Mouse (Mus musculus): ENCODE measurements around the gene Sorbs2. TPM values are rescaled to one million over a fixed set of nuclear protein-coding genes. Genes with fewer than 3 reads are reported as not detected.

Sorbs2 gene
- polyA plus RNA-seq, 1 experiment from 2014 or later, result 75.4 TPM

GRCm38 (mm10) chr8:45527708-45528107 is 20.1 kb downstream of the Sorbs2 start:
- peaks cover 6% of the 10 kb centered on the region for H3K36me3 ChIP-seq
- no peaks in the 10 kb centered on the region for H3K4me1 ChIP-seq (replicated peaks)
- H3K9me3 ChIP-seq, result no peaks in the 10 kb centered on the region
- 83% methylated on average over 2 of the region's 2 CpGs for WGBS
- no peak overlapping the region for H3K4me2 ChIP-seq
- ATAC-seq (ENCODE audit: low FRiP score), result no peak
- no peak overlapping the region for H3K27ac ChIP-seq
- H3K9ac ChIP-seq, result no peak overlapping the region
- H3K4me3 ChIP-seq, result no peak overlapping the region
- H3K27me3 ChIP-seq, result no peaks in the 10 kb centered on the region

- WGBS, result 87% methylated on average over 2 of the region's 2 CpGs
- H3K4me3 ChIP-seq, result no peak overlapping the region
- no peaks in the 10 kb centered on the region for H3K4me1 ChIP-seq (replicated peaks)
- H3K9ac ChIP-seq, result no peak overlapping the region
- H3K27me3 ChIP-seq, result no peaks in the 10 kb centered on the region
- peaks cover 6% of the 10 kb centered on the region for H3K36me3 ChIP-seq
- no peak overlapping the region for H3K27ac ChIP-seq
- H3K9me3 ChIP-seq, result no peaks in the 10 kb centered on the region
- ATAC-seq (ENCODE audit: low FRiP score), result no peak
- no peak overlapping the region for H3K4me2 ChIP-seq
These were observed 21.3 kb downstream of the Sorbs2 start for GRCm38 (mm10) chr8:45528890-45529289.

- no peak overlapping the region for H3K9ac ChIP-seq
- H3K27me3 ChIP-seq, result no peaks in the 10 kb centered on the region
- H3K4me1 ChIP-seq (replicated peaks), result peaks cover 15% of the 10 kb centered on the region
- no peak overlapping the region for H3K27ac ChIP-seq
- no peak for ATAC-seq (ENCODE audit: low FRiP score)
- no peak overlapping the region for H3K4me3 ChIP-seq
- no peaks in the 10 kb centered on the region for H3K9me3 ChIP-seq
- WGBS, result 86% methylated on average over 9 of the region's 9 CpGs
- H3K36me3 ChIP-seq, result 0 out of 2 replicates have a peak, but pooled peaks cover 2% of the 10 kb centered on the region
- H3K4me2 ChIP-seq, result no peak overlapping the region
These were observed 29.0 kb downstream of the Sorbs2 start for GRCm38 (mm10) chr8:45536578-45536977.

GRCm38 (mm10) chr8:45540513-45540912 is 32.9 kb downstream of the Sorbs2 start:
- H3K9me3 ChIP-seq, result no peaks in the 10 kb centered on the region
- peaks cover 15% of the 10 kb centered on the region for H3K4me1 ChIP-seq (replicated peaks)
- H3K27ac ChIP-seq, result 0 out of 2 replicates have a peak overlapping the region, but pooled peaks have one; percentile 70
- H3K4me2 ChIP-seq, result no peak overlapping the region
- 58% methylated on average over 5 of the region's 5 CpGs for WGBS
- no peak overlapping the region for H3K9ac ChIP-seq
- H3K27me3 ChIP-seq, result no peaks in the 10 kb centered on the region
- no peak overlapping the region for H3K4me3 ChIP-seq
- H3K36me3 ChIP-seq, result no peaks in the 10 kb centered on the region
- ATAC-seq (ENCODE audit: low FRiP score), result no peak

GRCm38 (mm10) chr8:45552175-45552574 is 44.6 kb downstream of the Sorbs2 start:
- no peaks in the 10 kb centered on the region; the same call in 1 of the 2 replicates for H3K9me3 ChIP-seq
- H3K27me3 ChIP-seq, result no peaks in the 10 kb centered on the region
- 60% methylated on average over 3 of the region's 3 CpGs for WGBS
- no peak overlapping the region for H3K9ac ChIP-seq
- H3K4me2 ChIP-seq, result no peak overlapping the region
- H3K36me3 ChIP-seq, result no peaks in the 10 kb centered on the region
- peaks cover 4% of the 10 kb centered on the region; the same call in 1 of the 2 replicates for H3K4me1 ChIP-seq (replicated peaks)
- no peak for ATAC-seq (ENCODE audit: low FRiP score)
- no peak overlapping the region for H3K27ac ChIP-seq
- H3K4me3 ChIP-seq, result no peak overlapping the region

GRCm38 (mm10) chr8:45554627-45555026 is 47.0 kb downstream of the Sorbs2 start:
- WGBS, result 69% methylated on average over 4 of the region's 4 CpGs
- H3K4me3 ChIP-seq, result no peak overlapping the region

GRCm38 (mm10) chr8:45557936-45558335 is 50.3 kb downstream of the Sorbs2 start:
- H3K36me3 ChIP-seq, result no peaks in the 10 kb centered on the region
- peak; percentile 92 for ATAC-seq (ENCODE audit: low FRiP score)
- peak overlapping the region; percentile 68 for H3K27ac ChIP-seq
- H3K4me1 ChIP-seq (replicated peaks), result peaks cover 28% of the 10 kb centered on the region
- H3K4me2 ChIP-seq, result no peak overlapping the region
- no peak overlapping the region for H3K4me3 ChIP-seq
- H3K9me3 ChIP-seq, result no peaks in the 10 kb centered on the region
- no peaks in the 10 kb centered on the region for H3K27me3 ChIP-seq
- WGBS, result 9% methylated on average over 3 of the region's 3 CpGs
- no peak overlapping the region for H3K9ac ChIP-seq

More at GRCm38 (mm10) chr8:45554627-45555026, 47.0 kb downstream of the Sorbs2 start:
- H3K36me3 ChIP-seq, result no peaks in the 10 kb centered on the region
- H3K4me2 ChIP-seq, result no peak overlapping the region
- no peak for ATAC-seq (ENCODE audit: low FRiP score)
- no peak overlapping the region for H3K9ac ChIP-seq
- H3K27ac ChIP-seq, result no peak overlapping the region
- H3K9me3 ChIP-seq, result no peaks in the 10 kb centered on the region; the same call in 1 of the 2 replicates
- peaks cover 22% of the 10 kb centered on the region for H3K4me1 ChIP-seq (replicated peaks)
- H3K27me3 ChIP-seq, result no peaks in the 10 kb centered on the region

- Histone ChIP-seq H3K4me1 (replicated peaks) (peaks cover 28% of the 10 kb centered on the region), H3K9ac (no peak overlapping the region), H3K27me3 (no peaks in the 10 kb centered on the region), H3K4me3 (no peak overlapping the region), H3K4me2 (no peak overlapping the region), H3K27ac (peak overlapping the region; percentile 55; the same call in 1 of the 2 replicates), H3K9me3 (no peaks in the 10 kb centered on the region), H3K36me3 (no peaks in the 10 kb centered on the region)
- no peak for ATAC-seq (ENCODE audit: low FRiP score)
- WGBS, result 60% methylated on average over 5 of the region's 5 CpGs
These were observed 50.8 kb downstream of the Sorbs2 start for GRCm38 (mm10) chr8:45558426-45558825.

- no peak for ATAC-seq (ENCODE audit: low FRiP score)
- WGBS, result 78% methylated on average over 6 of the region's 6 CpGs
These were observed 51.7 kb downstream of the Sorbs2 start for GRCm38 (mm10) chr8:45559176-45559820.

GRCm38 (mm10) chr8:45565189-45565588 is 57.6 kb downstream of the Sorbs2 start:
- no peaks in the 10 kb centered on the region for H3K27me3 ChIP-seq
- no peak for ATAC-seq (ENCODE audit: low FRiP score)
- H3K4me1 ChIP-seq (replicated peaks), result peaks cover 8% of the 10 kb centered on the region
- no peaks in the 10 kb centered on the region; the same call in 1 of the 2 replicates for H3K9me3 ChIP-seq
- WGBS, result 93% methylated on average over 1 of the region's 1 CpGs
- H3K27ac ChIP-seq, result no peak overlapping the region
- H3K36me3 ChIP-seq, result peaks cover 15% of the 10 kb centered on the region
- H3K4me2 ChIP-seq, result no peak overlapping the region
- H3K4me3 ChIP-seq, result no peak overlapping the region
- H3K9ac ChIP-seq, result no peak overlapping the region

More at GRCm38 (mm10) chr8:45559176-45559820, 51.7 kb downstream of the Sorbs2 start:
- no peaks in the 10 kb centered on the region for H3K9me3 ChIP-seq
- H3K27ac ChIP-seq, result peak overlapping the region; percentile 55; the same call in 1 of the 2 replicates
- peaks cover 28% of the 10 kb centered on the region for H3K4me1 ChIP-seq (replicated peaks)
- no peaks in the 10 kb centered on the region for H3K36me3 ChIP-seq
- no peak overlapping the region for H3K9ac ChIP-seq
- H3K4me2 ChIP-seq, result no peak overlapping the region
- no peaks in the 10 kb centered on the region for H3K27me3 ChIP-seq
- H3K4me3 ChIP-seq, result no peak overlapping the region

- no peak overlapping the region for H3K4me3 ChIP-seq
- no peak overlapping the region for H3K27ac ChIP-seq
- 86% methylated on average over 4 of the region's 4 CpGs for WGBS
- H3K9ac ChIP-seq, result no peak overlapping the region
- no peak for ATAC-seq (ENCODE audit: low FRiP score)
- H3K9me3 ChIP-seq, result no peaks in the 10 kb centered on the region; the same call in 1 of the 2 replicates
- no peaks in the 10 kb centered on the region; the same call in 1 of the 2 replicates for H3K4me1 ChIP-seq (replicated peaks)
- no peak overlapping the region for H3K4me2 ChIP-seq
- H3K27me3 ChIP-seq, result no peaks in the 10 kb centered on the region
- H3K36me3 ChIP-seq, result peaks cover 15% of the 10 kb centered on the region
These were observed 62.5 kb downstream of the Sorbs2 start for GRCm38 (mm10) chr8:45570117-45570516.

- Histone ChIP-seq H3K4me1 (replicated peaks) (0 out of 2 replicates have a peak, but pooled peaks cover under 1% of the 10 kb centered on the region), H3K4me2 (no peak overlapping the region), H3K27me3 (no peaks in the 10 kb centered on the region), H3K9me3 (no peaks in the 10 kb centered on the region), H3K27ac (no peak overlapping the region), H3K9ac (no peak overlapping the region), H3K4me3 (no peak overlapping the region), H3K36me3 (no peaks in the 10 kb centered on the region)
- ATAC-seq (ENCODE audit: low FRiP score), result no peak
- 84% methylated on average over 7 of the region's 7 CpGs for WGBS
These were observed 72.3 kb downstream of the Sorbs2 start for GRCm38 (mm10) chr8:45579714-45580543.

Measured in hindbrain, embryonic 13.5 days (tissue).